ENCODE assay signal across 9 mouse cellular contexts in genomic region chr7:144055702-144056531, GRCm38 (mm10). TPM values are rescaled to one million over a fixed set of nuclear protein-coding genes. Genes with fewer than 3 reads are reported as not detected.
DNase-seq lines count a peak whose midpoint lies in the region; TF ChIP-seq lines count a peak whose summit lies in the region.
"Had no signal": no experiment of that assay in that cellular context is flagged by ENCODE, and none has a peak within 500 bp of the region (broad histone marks: within the 10 kb centered on the region; RNA-seq: fewer than 3 reads in every experiment).

No protein-coding gene starts in this region.

- H3K4me3 ChIP-seq in left cerebral cortex, adult 2 months, result no peak overlapping the region
- H3K4me3 ChIP-seq: embryonic facial prominence, embryonic 15.5 days had no signal

- TF ChIP-seq CTCF in left cerebral cortex, adult 2 months (IDR thresholded peaks at IDR 0.05), result peak; percentile 73
- peak; percentile 81 for TF ChIP-seq CTCF in brain, embryonic 14.5 days (IDR thresholded peaks at IDR 0.05; ENCODE audit: borderline replicate concordance, extremely low read depth, insufficient read depth, insufficient read length)

- no peak for DNase-seq in left cerebral cortex, adult 2 months (ENCODE audit: extremely low spot score in 1 of 2, low spot score in 2 of 2)
- no peak for DNase-seq in left cerebral cortex, postnatal 14 days (ENCODE audit: low spot score in 2 of 2)
- peak; percentile 28 for DNase-seq in ES-CJ7 (ENCODE audit: low read depth, low spot score)
- DNase-seq in brain, embryonic 14.5 days (ENCODE audit: low read depth), result peak; percentile 31
- DNase-seq in kidney, postnatal 10 days, result peak; percentile 32
- peak; percentile 20 for DNase-seq in yolk sac, embryonic 10.5 days (ENCODE audit: low spot score)
- DNase-seq in right cerebral cortex, postnatal 14 days, result no peak

- intact Hi-C loops in left cerebral cortex, adult 2 months (cut with DNase I), result no loop called here
- intact Hi-C loops in left cerebral cortex, postnatal 14 days (cut with DNase I), result no loop called here

- H3K27ac ChIP-seq in left cerebral cortex, adult 2 months, result no peak overlapping the region
- H3K27ac ChIP-seq: embryonic facial prominence, embryonic 15.5 days; macrophage had no signal

- TF ChIP-seq POLR2A in brain, embryonic 14.5 days (IDR thresholded peaks at IDR 0.05; ENCODE audit: borderline replicate concordance, extremely low read depth, insufficient read depth, insufficient read length, poor library complexity, severe bottlenecking), result no peak

RNA-seq across cellular contexts. Expression of gene Shank2, which starts 54.2 kb away (rescaled TPM):
- 100 to 1,000 TPM; 163 to 170 TPM for total RNA-seq in left cerebral cortex, adult 2 months (2021)
- total RNA-seq in left cerebral cortex, postnatal 14 days (2021), result 100 to 1,000 TPM; 170 to 187 TPM
- polyA plus RNA-seq in brain, embryonic 14.5 days (2012; rRNA removed), result 18.8 and 32.5 TPM in 2 replicates
- polyA plus RNA-seq: macrophage had no signal

Comparison
In these comparisons a context has a peak if more than half of its experiments do, and no peak if none do; other contexts are left out.
1. DNase-seq: peak in ES-CJ7 (single experiment), brain, embryonic 14.5 days (single experiment), kidney, postnatal 10 days (single experiment) and yolk sac, embryonic 10.5 days (single experiment); none in left cerebral cortex, adult 2 months (0 of 2), left cerebral cortex, postnatal 14 days (0 of 2) and right cerebral cortex, postnatal 14 days (single experiment).